Mouse (Mus musculus) brain, embryonic 14.5 days (tissue): ENCODE measurements around the gene Rtp1. TPM values are rescaled to one million over a fixed set of nuclear protein-coding genes. Genes with fewer than 3 reads are reported as not detected.

Experiments used
- DNase-seq: peaks from one replicate; pipeline ENCODE4 v3.0.0-alpha.2; 2011; ENCODE audit warnings: low read depth
- CTCF ChIP-seq: fragments of 200-500 bp; IDR thresholded peaks from 2 replicates; pipeline ENCODE4 v1.5.1; 2012; ENCODE audit warnings: inconsistent platforms, mild to moderate bottlenecking, moderate library complexity, borderline replicate concordance; ENCODE audit not compliant: insufficient read depth, insufficient read length; ENCODE audit errors: extremely low read depth
- POLR2A ChIP-seq: fragments of 200-500 bp; IDR thresholded peaks from 2 replicates; pipeline ENCODE4 v1.6.1; 2012; ENCODE audit warnings: mild to moderate bottlenecking, inconsistent platforms, borderline replicate concordance; ENCODE audit not compliant: poor library complexity, insufficient read depth, insufficient read length, severe bottlenecking; ENCODE audit errors: extremely low read depth
- polyA plus RNA-seq: library from polyadenylated mRNA; depleted of rRNA; stranded (reverse); fragments of >200 nt; gene quantifications from 2 replicates; pipeline ENCODE4 v1.2.3, GENCODE M21; 2012; rRNA removed

Rtp1 gene
- polyA plus RNA-seq, 1 experiment, result 0.10 TPM

GRCm38 (mm10) chr16:23475651-23476050, 46.7 kb downstream of the Rtp1 start:
- TF ChIP-seq POLR2A, result no peak
- no peak for TF ChIP-seq CTCF
- no peak for DNase-seq

DNA sequence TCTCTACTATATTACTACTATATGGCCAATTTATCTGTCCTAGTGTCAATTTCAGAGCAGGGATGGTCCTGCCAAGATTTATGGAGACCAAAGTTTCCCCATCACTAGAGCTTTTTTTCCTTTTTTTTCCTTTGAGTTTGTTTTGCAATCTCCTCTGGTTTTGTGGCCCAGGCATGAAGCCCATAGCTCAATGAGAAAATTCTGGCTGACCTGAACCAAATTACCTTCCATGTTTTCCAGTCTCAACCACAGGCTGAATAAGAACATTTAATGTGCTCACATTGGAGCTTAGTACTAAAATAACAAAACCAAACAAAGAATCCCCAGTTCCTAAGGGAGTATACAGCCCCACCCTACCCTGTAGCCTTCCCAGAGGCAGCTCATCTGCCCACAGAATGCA, 47.7 kb downstream of the Rtp1 start:
- DNase-seq, result no peak
- no peak for TF ChIP-seq CTCF
- no peak for TF ChIP-seq POLR2A

- DNase-seq, result peak; percentile 32
- TF ChIP-seq POLR2A (no peak), CTCF (no peak)
Measured at GRCm38 (mm10) chr16:23479872-23480603, 51.1 kb downstream of the Rtp1 start.

GRCm38 (mm10) chr16:23482218-23482617, 53.3 kb downstream of the Rtp1 start:
- TF ChIP-seq POLR2A (no peak), CTCF (no peak)
- no peak for DNase-seq

DNA sequence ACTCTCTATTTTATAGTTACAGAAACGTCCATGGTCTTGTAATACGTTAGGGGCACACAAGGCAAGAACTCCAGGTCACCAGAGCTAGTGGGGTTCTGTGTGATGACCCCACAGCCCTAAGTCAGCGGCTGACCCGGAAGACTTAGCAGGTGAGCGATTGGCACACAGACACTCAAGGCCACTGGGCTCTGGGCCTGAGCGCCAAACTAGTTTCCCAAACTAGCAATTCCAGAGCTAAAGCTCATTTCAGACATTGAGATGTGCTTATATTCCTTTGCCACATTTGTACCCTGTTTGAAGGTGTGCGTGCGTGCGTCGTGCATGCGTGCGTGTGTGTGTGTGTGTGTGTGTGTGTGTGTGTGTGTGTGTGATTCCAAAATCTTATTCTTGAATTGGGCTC, 53.9 kb downstream of the Rtp1 start:
- TF ChIP-seq CTCF, result no peak
- TF ChIP-seq POLR2A, result no peak
- no peak for DNase-seq

- no peak for DNase-seq
- TF ChIP-seq CTCF (no peak), POLR2A (no peak)
Measured at GRCm38 (mm10) chr16:23483292-23483691, 54.4 kb downstream of the Rtp1 start.

Other genes starting within 250 kb of the Rtp1 start
- gene St6gal1, start 204.4 kb upstream of the Rtp1 start, polyA plus RNA-seq, result 31.5 and 35.7 TPM in 2 replicates
- 2.7 and 3.8 TPM in 2 replicates for gene Rtp4, start 91.2 kb downstream of the Rtp1 start, polyA plus RNA-seq
- 49.5 and 59.7 TPM in 2 replicates for gene Masp1, start 91.7 kb downstream of the Rtp1 start, polyA plus RNA-seq